Mouse (Mus musculus): Measurements from ENCODE around the gene Gm44503. TPM values are rescaled to one million over a fixed set of nuclear protein-coding genes. Genes with fewer than 3 reads are reported as not detected.

The Gm44503 gene
- total and polyA plus RNA-seq, 3 experiments: not detected

GRCm38 (mm10) chr9:73000487-73000886, 41.8 kb downstream of the Gm44503 start:
- no peaks in the 10 kb centered on the region for H3K4me1 ChIP-seq (ENCODE audit: control insufficient read depth in 1 of 2, insufficient read depth in 2 of 2, low read length in 2 of 2)
- H3K79me2 ChIP-seq (ENCODE audit: control insufficient read depth, insufficient read depth, low read length, poor library complexity): no peaks in the 10 kb centered on the region
- H3K9me3 ChIP-seq (replicated peaks; ENCODE audit: insufficient read depth, low read length): no peaks in the 10 kb centered on the region
- H3K27me3 ChIP-seq (ENCODE audit: control insufficient read depth in 1 of 2, insufficient read depth in 2 of 2, low read length in 2 of 2): no peaks in the 10 kb centered on the region
- H3K27ac ChIP-seq (ENCODE audit: control insufficient read depth, low read depth, low read length): no peak overlapping the region
- no peak for DNase-seq (ENCODE audit: low read depth, low spot score)
- no peak overlapping the region for H3K4me3 ChIP-seq (ENCODE audit: control insufficient read depth in 1 of 2, insufficient read depth in 1 of 2, low read depth in 2 of 2, low read length in 2 of 2)
- TF ChIP-seq TAL1 (IDR thresholded peaks at IDR 0.05; ENCODE audit: low read length): no peak
- no peak for TF ChIP-seq MAZ (IDR thresholded peaks at IDR 0.05; ENCODE audit: low read depth, low read length)
- no peak for TF ChIP-seq ZC3H11A (IDR thresholded peaks at IDR 0.05; ENCODE audit: low read depth, low read length)
- TF ChIP-seq POLR2AphosphoS5 (IDR thresholded peaks at IDR 0.05; ENCODE audit: borderline replicate concordance, low read depth, low read length): no peak
- TF ChIP-seq UBTF (IDR thresholded peaks at IDR 0.05; ENCODE audit: borderline replicate concordance, insufficient read depth, low read depth, low read length): no peak
- no peak for TF ChIP-seq MAX (IDR thresholded peaks at IDR 0.05; ENCODE audit: low read length)
- no peak for TF ChIP-seq MYC (IDR thresholded peaks at IDR 0.05; ENCODE audit: low read depth, low read length)
- no peak for TF ChIP-seq EP300 (IDR thresholded peaks at IDR 0.05; ENCODE audit: low read depth in 1 of 2, low read length in 2 of 2)
- no peak for TF ChIP-seq GABPA (IDR thresholded peaks at IDR 0.05; ENCODE audit: low read depth, low read length)
- no peaks in the 10 kb centered on the region for H3K36me3 ChIP-seq (ENCODE audit: control insufficient read depth in 1 of 2, insufficient read depth in 2 of 2, low read length in 2 of 2)
- no peak overlapping the region for H3K9ac ChIP-seq (ENCODE audit: control insufficient read depth, low read depth, low read length, poor library complexity, severe bottlenecking)

GRCm38 (mm10) chr9:73001314-73002011, 42.8 kb downstream of the Gm44503 start:
- H3K4me1 ChIP-seq (ENCODE audit: control insufficient read depth in 1 of 2, insufficient read depth in 2 of 2, low read length in 2 of 2): no peaks in the 10 kb centered on the region
- no peaks in the 10 kb centered on the region for H3K79me2 ChIP-seq (ENCODE audit: control insufficient read depth, insufficient read depth, low read length, poor library complexity)
- H3K9me3 ChIP-seq (replicated peaks; ENCODE audit: insufficient read depth, low read length): no peaks in the 10 kb centered on the region
- H3K9ac ChIP-seq (ENCODE audit: control insufficient read depth, low read depth, low read length, poor library complexity, severe bottlenecking): no peak overlapping the region
- H3K27me3 ChIP-seq (ENCODE audit: control insufficient read depth in 1 of 2, insufficient read depth in 2 of 2, low read length in 2 of 2): no peaks in the 10 kb centered on the region
- DNase-seq (ENCODE audit: low read depth, low spot score): no peak
- TF ChIP-seq MEF2A (IDR thresholded peaks at IDR 0.05; ENCODE audit: extremely low read depth, insufficient replicate concordance, low read depth, low read length, poor library complexity, severe bottlenecking) (no peak), TCF12 (IDR thresholded peaks at IDR 0.05; ENCODE audit: low read depth, low read length) (no peak), POLR2A (IDR thresholded peaks at IDR 0.05; ENCODE audit: control insufficient read depth in 1 of 2, insufficient read depth in 1 of 2, low read depth in 1 of 2, low read length in 2 of 2, poor library complexity in 1 of 2) (no peak), USF1 (IDR thresholded peaks at IDR 0.05; ENCODE audit: low read depth, low read length) (no peak), ZNF384 (IDR thresholded peaks at IDR 0.05; ENCODE audit: low read depth, low read length) (no peak), NRF1 (IDR thresholded peaks at IDR 0.05; ENCODE audit: insufficient read depth, low read depth, low read length, poor library complexity, severe bottlenecking) (no peak), MXI1 (IDR thresholded peaks at IDR 0.05; ENCODE audit: low read depth, low read length) (no peak), USF2 (IDR thresholded peaks at IDR 0.05; ENCODE audit: borderline replicate concordance in 1 of 2, insufficient read depth in 1 of 2, low read depth in 1 of 2, low read length in 2 of 2) (no peak), CHD1 (IDR thresholded peaks at IDR 0.05; ENCODE audit: low read depth, low read length) (no peak), GABPA (IDR thresholded peaks at IDR 0.05; ENCODE audit: low read depth, low read length) (no peak), ETS1 (IDR thresholded peaks at IDR 0.05; ENCODE audit: low read depth, low read length) (no peak), MAX (IDR thresholded peaks at IDR 0.05; ENCODE audit: low read length) (no peak), MAFK (IDR thresholded peaks at IDR 0.05; ENCODE audit: borderline replicate concordance, low read depth, low read length) (no peak), ELF1 (IDR thresholded peaks at IDR 0.05; ENCODE audit: low read depth, low read length) (no peak), TBP (IDR thresholded peaks at IDR 0.05; ENCODE audit: low read depth, low read length) (no peak), EP300 (IDR thresholded peaks at IDR 0.05; ENCODE audit: low read depth in 1 of 2, low read length in 2 of 2) (no peak), RCOR1 (IDR thresholded peaks at IDR 0.05; ENCODE audit: low read depth, low read length) (no peak), MYC (IDR thresholded peaks at IDR 0.05; ENCODE audit: low read depth, low read length) (no peak), ZMIZ1 (IDR thresholded peaks at IDR 0.05; ENCODE audit: low read depth, low read length) (no peak), ZC3H11A (IDR thresholded peaks at IDR 0.05; ENCODE audit: low read depth, low read length) (no peak)
- H3K27ac ChIP-seq (ENCODE audit: control insufficient read depth, low read depth, low read length): no peak overlapping the region
- H3K36me3 ChIP-seq (ENCODE audit: control insufficient read depth in 1 of 2, insufficient read depth in 2 of 2, low read length in 2 of 2): no peaks in the 10 kb centered on the region
- H3K4me3 ChIP-seq (ENCODE audit: control insufficient read depth in 1 of 2, insufficient read depth in 1 of 2, low read depth in 2 of 2, low read length in 2 of 2): no peak overlapping the region

Measured in MEL (cell line).